Mouse (Mus musculus): Measurements from ENCODE around the gene Kcnn1.

GRCm38 (mm10) chr8:70810962-70811680 is 51.9 kb downstream of the Kcnn1 start:
- TF ChIP-seq CEBPB (IDR thresholded peaks at IDR 0.05; ENCODE audit: low read depth) (no peak), CTCF (IDR thresholded peaks at IDR 0.05; ENCODE audit: control insufficient read depth, insufficient read depth, insufficient read length) (no peak), MAX (IDR thresholded peaks at IDR 0.05) (no peak)
